Mouse (Mus musculus): ENCODE measurements around the gene Shisa2.

Shisa2 gene

GRCm38 (mm10) chr14:59633295-59633898 lies 8.3 kb downstream of the Shisa2 start:
- no peak for DNase-seq

- DNase-seq = no peak
Measured at GRCm38 (mm10) chr14:59633988-59634387, 8.9 kb downstream of the Shisa2 start.

- no peak for DNase-seq
Measured at GRCm38 (mm10) chr14:59638906-59639703, 14.0 kb downstream of the Shisa2 start.

GRCm38 (mm10) chr14:59641856-59642255 lies 16.7 kb downstream of the Shisa2 start:
- DNase-seq = no peak

GRCm38 (mm10) chr14:59643582-59643981 lies 18.5 kb downstream of the Shisa2 start:
- DNase-seq = no peak

GRCm38 (mm10) chr14:59644166-59644565 lies 19.1 kb downstream of the Shisa2 start:
- DNase-seq = no peak

- DNase-seq = no peak
Measured at GRCm38 (mm10) chr14:59644896-59645295, 19.8 kb downstream of the Shisa2 start.

GRCm38 (mm10) chr14:59646826-59647697 lies 22.0 kb downstream of the Shisa2 start:
- DNase-seq = no peak

- DNase-seq = no peak
Measured at GRCm38 (mm10) chr14:59648611-59649010, 23.5 kb downstream of the Shisa2 start.

GRCm38 (mm10) chr14:59649337-59649736 lies 24.2 kb downstream of the Shisa2 start:
- no peak for DNase-seq

GRCm38 (mm10) chr14:59656591-59656990 lies 31.5 kb downstream of the Shisa2 start:
- DNase-seq = no peak

- no peak for DNase-seq
Measured at GRCm38 (mm10) chr14:59657098-59657497, 32.0 kb downstream of the Shisa2 start.

- DNase-seq = no peak
Measured at GRCm38 (mm10) chr14:59672893-59673515, 47.9 kb downstream of the Shisa2 start.

- DNase-seq = no peak
Measured at GRCm38 (mm10) chr14:59674556-59674955, 49.4 kb downstream of the Shisa2 start.

GRCm38 (mm10) chr14:59675330-59675729 lies 50.2 kb downstream of the Shisa2 start:
- no peak for DNase-seq

- no peak for DNase-seq
Measured at GRCm38 (mm10) chr14:59677598-59678003, 52.5 kb downstream of the Shisa2 start.
